Mouse (Mus musculus): ENCODE data around the gene Gm9837. TPM values are rescaled to one million over a fixed set of nuclear protein-coding genes. Genes with fewer than 3 reads are reported as not detected.

The Gm9837 gene
- total and polyA plus RNA-seq, 3 experiments = not detected

DNA sequence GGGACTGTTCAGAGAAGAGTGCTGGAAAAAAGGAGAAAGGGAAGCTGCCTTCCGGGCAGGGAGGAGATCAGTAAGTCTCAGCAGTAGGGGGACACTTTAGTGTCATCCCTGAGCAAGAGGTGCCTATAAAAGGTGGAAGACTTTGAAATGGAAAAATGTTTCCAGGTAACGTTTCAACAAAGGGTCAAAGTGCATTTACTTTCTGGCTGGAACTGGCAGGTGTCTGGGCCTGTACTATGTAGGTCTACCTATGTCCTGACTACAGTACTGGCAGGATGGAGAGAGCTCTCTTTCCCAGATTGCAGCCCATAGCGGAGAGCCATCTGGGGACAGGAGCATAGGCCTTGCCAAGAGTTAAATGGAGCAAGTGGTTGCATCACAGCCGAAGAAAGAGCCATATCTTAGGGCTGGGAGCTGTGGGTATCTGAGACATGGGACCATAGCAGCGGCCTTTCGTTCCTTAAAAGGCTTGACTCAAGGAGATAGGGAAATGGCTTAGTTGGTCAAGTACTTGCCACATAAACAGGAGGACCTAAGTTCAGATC, 44.5 kb downstream of the Gm9837 start:
- DNase-seq = no peak

DNA sequence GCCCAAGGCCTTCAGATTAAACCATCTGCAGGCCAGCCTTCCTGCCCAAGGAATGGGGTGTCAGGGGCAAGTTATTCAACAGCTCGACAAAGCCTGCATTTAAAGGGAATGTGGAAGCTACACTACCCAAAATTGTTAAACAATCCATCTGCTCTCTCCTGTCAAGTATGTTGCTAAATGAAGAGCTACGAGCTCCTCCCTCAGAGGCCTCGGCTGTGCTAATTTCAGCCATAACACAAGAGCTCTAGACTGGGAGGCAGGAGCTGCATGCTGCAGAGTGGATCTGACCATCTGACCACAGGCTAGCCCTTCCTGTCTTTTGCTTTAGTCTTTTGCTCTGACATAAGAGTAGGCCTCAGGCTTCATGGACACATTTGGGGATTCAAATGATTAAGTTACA, 45.0 kb downstream of the Gm9837 start:
- DNase-seq = no peak

DNA sequence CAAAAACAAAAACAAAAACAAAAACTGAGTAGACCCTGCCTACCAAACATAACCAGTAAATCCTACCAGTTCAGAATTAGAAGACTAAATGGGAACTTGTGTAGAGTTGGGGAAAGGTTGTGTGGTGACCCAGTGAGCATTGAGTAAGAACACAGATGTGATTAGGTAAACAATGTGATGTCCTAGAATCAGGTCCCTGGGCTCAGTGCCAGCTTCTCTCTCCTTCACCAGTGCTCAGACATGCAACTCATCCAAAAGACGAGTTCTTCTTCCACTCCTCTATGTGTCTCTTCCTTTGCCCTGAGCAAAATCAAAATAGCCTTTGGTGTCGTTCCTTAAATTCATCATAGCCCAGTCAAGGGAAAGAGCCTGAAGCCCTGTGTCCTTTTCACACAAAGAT, 45.5 kb downstream of the Gm9837 start:
- peak; percentile 53 for DNase-seq

DNA sequence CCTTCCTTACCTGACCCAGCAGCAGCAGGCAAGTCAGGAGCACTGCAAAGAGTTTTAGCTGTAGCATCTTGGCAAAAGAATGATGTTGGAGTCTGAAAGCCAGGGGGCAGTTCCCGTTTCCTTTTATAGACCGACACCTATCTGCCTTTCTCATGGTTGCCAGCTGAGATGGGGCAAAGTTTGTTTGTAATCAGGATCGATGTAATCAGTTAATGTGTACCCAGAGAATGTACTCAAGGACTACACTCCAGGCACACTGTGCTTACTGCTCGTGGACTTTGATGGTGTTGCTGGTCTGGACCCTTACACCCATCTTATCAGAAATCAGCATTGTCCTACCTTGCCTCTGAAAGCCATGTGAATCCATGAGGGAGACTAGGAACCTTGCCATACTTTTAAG, 47.2 kb downstream of the Gm9837 start, which contains the start of gene Leap2:
TSS of gene Leap2 (minus strand) at position 135 of the 400 bp plus-strand sequence.
- no peak for DNase-seq

Other genes starting within 250 kb of the Gm9837 start
- 100 to 1,000 TPM; 194 to 257 TPM for gene Hspa4, start 170.0 kb downstream of the Gm9837 start, total RNA-seq (2021)
- gene Hspa4, start 170.0 kb downstream of the Gm9837 start, polyA plus RNA-seq (2012; rRNA removed) = 54.0 and 57.0 TPM in 2 replicates
- 10 to 100 TPM in 1 of 2 experiments, 1 to 10 TPM in 1; 8.8 to 10.1 TPM for gene Zcchc10, start 145.8 kb downstream of the Gm9837 start, total RNA-seq (2021)
- 7.1 and 7.6 TPM in 2 replicates for gene Zcchc10, start 145.8 kb downstream of the Gm9837 start, polyA plus RNA-seq (2012; rRNA removed)
- gene Aff4, start 119.6 kb downstream of the Gm9837 start, total RNA-seq (2021) = 100 to 1,000 TPM; 145 to 306 TPM
- gene Aff4, start 119.6 kb downstream of the Gm9837 start, polyA plus RNA-seq (2012; rRNA removed) = 6.3 and 8.7 TPM in 2 replicates
- not detected for gene Leap2, start 47.3 kb downstream of the Gm9837 start, total RNA-seq (2021)
- not detected in 2 replicates for gene Leap2, start 47.3 kb downstream of the Gm9837 start, polyA plus RNA-seq (2012; rRNA removed)
- 1,000 to 10,000 TPM; 1,216 to 1,248 TPM for gene Uqcrq, start 39.6 kb downstream of the Gm9837 start, total RNA-seq (2021)
- 845 and 941 TPM in 2 replicates for gene Uqcrq, start 39.6 kb downstream of the Gm9837 start, polyA plus RNA-seq (2012; rRNA removed)
- 1 to 10 TPM in 1 of 2 experiments, under 1 TPM in 1; 0.90 to 9.0 TPM for gene Gdf9, start 39.5 kb downstream of the Gm9837 start, total RNA-seq (2021)
- 0.36 and 0.39 TPM in 2 replicates for gene Gdf9, start 39.5 kb downstream of the Gm9837 start, polyA plus RNA-seq (2012; rRNA removed)
- not detected for gene Gm10447, start 13.4 kb downstream of the Gm9837 start, total RNA-seq (2021)
- gene Gm10447, start 13.4 kb downstream of the Gm9837 start, polyA plus RNA-seq (2012; rRNA removed) = 0.08 TPM in 1 of 2 replicates, not detected in the other
- gene Shroom1, start 13.3 kb downstream of the Gm9837 start, total RNA-seq (2021) = 1 to 10 TPM; 3.5 to 3.8 TPM
- 5.0 and 5.3 TPM in 2 replicates for gene Shroom1, start 13.3 kb downstream of the Gm9837 start, polyA plus RNA-seq (2012; rRNA removed)
- gene Gm9945, start 9.7 kb upstream of the Gm9837 start, total RNA-seq (2021) = not detected
- not detected in 2 replicates for gene Gm9945, start 9.7 kb upstream of the Gm9837 start, polyA plus RNA-seq (2012; rRNA removed)
- gene Sowaha, start 9.8 kb upstream of the Gm9837 start, total RNA-seq (2021) = under 1 TPM; 0.29 to 0.45 TPM
- gene Sowaha, start 9.8 kb upstream of the Gm9837 start, polyA plus RNA-seq (2012; rRNA removed) = 0.47 and 0.72 TPM in 2 replicates
- gene Sept8, start 48.8 kb upstream of the Gm9837 start, total RNA-seq (2021) = 10 to 100 TPM; 38.1 to 43.7 TPM
- gene Sept8, start 48.8 kb upstream of the Gm9837 start, polyA plus RNA-seq (2012; rRNA removed) = 32.7 and 46.9 TPM in 2 replicates
- gene Kif3a, start 96.9 kb upstream of the Gm9837 start, total RNA-seq (2021) = 10 to 100 TPM; 23.0 to 29.8 TPM
- 3.1 and 3.6 TPM in 2 replicates for gene Kif3a, start 96.9 kb upstream of the Gm9837 start, polyA plus RNA-seq (2012; rRNA removed)
- not detected for gene Il4, start 148.2 kb upstream of the Gm9837 start, total RNA-seq (2021)
- gene Il4, start 148.2 kb upstream of the Gm9837 start, polyA plus RNA-seq (2012; rRNA removed) = not detected in 2 replicates
- gene Il13, start 164.2 kb upstream of the Gm9837 start, total RNA-seq (2021) = not detected
- gene Il13, start 164.2 kb upstream of the Gm9837 start, polyA plus RNA-seq (2012; rRNA removed) = not detected in 2 replicates
- gene Rad50, start 236.8 kb upstream of the Gm9837 start, total RNA-seq (2021) = 10 to 100 TPM; 11.6 to 13.8 TPM
- gene Rad50, start 236.8 kb upstream of the Gm9837 start, polyA plus RNA-seq (2012; rRNA removed) = 2.6 and 3.6 TPM in 2 replicates

Measured in adrenal gland, adult 2 months (tissue).